In the genomic region with DNA sequence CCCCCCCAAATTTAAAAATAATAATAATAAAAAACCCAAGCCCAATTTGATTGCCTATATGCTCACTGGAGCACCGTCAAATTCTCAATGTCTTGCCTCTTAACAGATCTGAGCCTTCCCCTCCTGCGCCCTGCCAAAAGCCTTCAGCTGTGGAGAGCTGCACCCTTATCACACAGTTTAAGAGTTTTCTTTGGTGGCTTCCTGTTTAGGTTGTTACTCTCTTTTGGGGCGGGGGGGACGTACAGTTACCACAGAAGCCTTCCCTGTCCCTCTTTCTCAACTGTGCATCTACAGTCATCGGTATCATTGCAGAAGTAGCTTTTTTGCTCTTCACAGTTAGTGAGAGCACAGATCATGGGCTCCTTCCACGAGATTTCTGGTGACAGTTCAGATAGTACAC, we compare ENCODE assay signal across 13 mouse cellular contexts. TPM values are rescaled to one million over a fixed set of nuclear protein-coding genes. Genes with fewer than 3 reads are reported as not detected.
"Had no signal": no experiment of that assay in that cellular context is flagged by ENCODE, and none has a peak within 500 bp of the region (broad histone marks: within the 10 kb centered on the region; RNA-seq: fewer than 3 reads in every experiment).

No protein-coding gene starts in this region.

- ATAC-seq: intestine, embryonic 15.5 days; liver, embryonic 12.5 days had no signal

- H3K27me3 ChIP-seq: intestine, embryonic 15.5 days; limb, embryonic 15.5 days; liver, embryonic 12.5 days; neural tube, embryonic 13.5 days had no signal

- H3K4me1 ChIP-seq: intestine, embryonic 15.5 days; limb, embryonic 15.5 days; liver, embryonic 12.5 days; midbrain, embryonic 10.5 days had no signal

- H3K27ac ChIP-seq: intestine, embryonic 15.5 days; limb, embryonic 15.5 days; liver, embryonic 12.5 days; macrophage; midbrain, embryonic 10.5 days; neural tube, embryonic 13.5 days had no signal

- H3K9me3 ChIP-seq: intestine, embryonic 15.5 days; limb, embryonic 15.5 days; liver, embryonic 12.5 days; midbrain, embryonic 10.5 days; neural tube, embryonic 13.5 days had no signal

- DNase-seq: kidney, adult 18-20 months; kidney, postnatal 14 days; lung, embryonic 14.5 days; lung, postnatal 10 days; midbrain, embryonic 14.5 days; right cerebral cortex, postnatal 25 days had no signal

- H3K9ac ChIP-seq: intestine, embryonic 15.5 days; limb, embryonic 15.5 days; liver, embryonic 12.5 days; lung, embryonic 14.5 days; neural tube, embryonic 13.5 days had no signal

- H3K4me3 ChIP-seq: intestine, embryonic 15.5 days; limb, embryonic 15.5 days; liver, embryonic 12.5 days; midbrain, embryonic 10.5 days; neural tube, embryonic 13.5 days had no signal

- H3K36me3 ChIP-seq: intestine, embryonic 15.5 days; limb, embryonic 15.5 days; liver, embryonic 12.5 days had no signal

RNA-seq across cellular contexts. Expression of a gene that starts 19.2 kb away (rescaled TPM):
- total RNA-seq: monocyte, adult 5-6 weeks had no signal
